Mouse (Mus musculus) olfactory bulb, adult 2 months (tissue): ENCODE measurements around the gene Slc4a2.

Source experiments
- CTCF ChIP-seq: fragments of 200-500 bp; IDR thresholded peaks from 2 replicates; pipeline ENCODE4 v1.5.1; 2012; ENCODE audit warnings: low read depth, mild to moderate bottlenecking, low read length, moderate library complexity; ENCODE audit not compliant: insufficient read depth
- POLR2A ChIP-seq: fragments of 200-500 bp; IDR thresholded peaks from 2 replicates; pipeline ENCODE4 v1.6.1; 2012; ENCODE audit warnings: mild to moderate bottlenecking, low read depth, low read length, moderate library complexity; ENCODE audit not compliant: insufficient read depth

- TF ChIP-seq POLR2A, result no peak
- no peak for TF ChIP-seq CTCF
These were observed 31.8 kb upstream of the Slc4a2 start, which contains the start of gene Atg9b for GRCm38 (mm10) chr5:24391864-24392263.
